Mouse (Mus musculus) heart, postnatal 0 days (tissue): ENCODE data around the gene Abhd12. TPM values are rescaled to one million over a fixed set of nuclear protein-coding genes. Genes with fewer than 3 reads are reported as not detected.

Source experiments
- ATAC-seq: fragments of 200-750 bp; cut with Nextera tagmentation; 2 replicates; pipeline ENCODE4 v1.8.0; 2017; ENCODE audit warnings: low read depth, moderate number of reproducible peaks, moderate library complexity; ENCODE audit not compliant: insufficient read depth
- DNase-seq: peaks from one replicate; pipeline ENCODE4 v3.0.0-alpha.2; 2016; ENCODE audit warnings: low spot score
- H3K27ac ChIP-seq: fragments of 300-500 bp; sonication (generic); 2 replicates; pipeline ENCODE4 v1.5.1; 2014; ENCODE audit warnings: low read depth, mild to moderate bottlenecking
- H3K27me3 ChIP-seq: fragments of 300-500 bp; sonication (generic); 2 replicates; pipeline ENCODE4 v1.6.1; 2014; ENCODE audit warnings: low read length, mixed read lengths; ENCODE audit not compliant: control insufficient read depth, insufficient read depth
- H3K36me3 ChIP-seq: fragments of 300-500 bp; sonication (generic); replicated peaks from 2 replicates; pipeline ENCODE4 v1.6.1; 2014; ENCODE audit warnings: low read length, mixed read lengths; ENCODE audit not compliant: control insufficient read depth, insufficient read depth
- H3K4me1 ChIP-seq: fragments of 300-500 bp; sonication (generic); 2 replicates; pipeline ENCODE4 v1.6.1; 2014; ENCODE audit warnings: antibody characterized with exemption; ENCODE audit not compliant: control insufficient read depth, insufficient read depth
- H3K4me2 ChIP-seq: fragments of 300-500 bp; sonication (generic); 2 replicates; pipeline ENCODE4 v1.6.1; 2014; ENCODE audit warnings: low read depth, mild to moderate bottlenecking, low read length, moderate library complexity
- H3K4me3 ChIP-seq: fragments of 300-500 bp; sonication (generic); 2 replicates; pipeline ENCODE4 v1.5.1; 2014; ENCODE audit warnings: low read depth, low read length
- H3K9ac ChIP-seq: fragments of 300-500 bp; sonication (generic); replicated peaks from 2 replicates; pipeline ENCODE4 v1.6.1; 2014; ENCODE audit warnings: low read depth, low read length, mixed read lengths
- H3K9me3 ChIP-seq: fragments of 300-500 bp; sonication (generic); replicated peaks from 2 replicates; pipeline ENCODE4 v1.6.1; 2016; ENCODE audit warnings: low read length; ENCODE audit not compliant: control insufficient read depth
- CTCF ChIP-seq: IDR thresholded peaks from 2 replicates; pipeline ENCODE4 v1.5.1; 2016; ENCODE audit warnings: antibody characterized with exemption, control low read depth, low read depth
- EP300 ChIP-seq: IDR thresholded peaks from 2 replicates; pipeline ENCODE4 v1.6.1; 2016; ENCODE audit warnings: antibody characterized with exemption, low read depth
- WGBS: fragments of 180-500 bp; shearing (Covaris S2); extraction: QIAGEN DNeasy Blood & Tissue Kit; methylation state at CpG from one replicate; pipeline ENCODE4 v1.1.7; 2014; 5-methylcytosine and 5-hydroxymethylcytosine counted together
- polyA plus RNA-seq: library from polyadenylated mRNA; unstranded; fragments of >200 nt; fragmentation: Nextera tagmentation; extraction: Ambion mirVana; gene quantifications from 2 replicates; pipeline ENCODE4 v1.2.1, GENCODE M21; 2015
- total RNA-seq: library from RNA; depleted of rRNA; stranded (reverse); fragments of >200 nt; gene quantifications from 2 replicates; pipeline ENCODE4 v1.2.3, GENCODE M21; 2014; ENCODE audit warnings: low replicate concordance

Abhd12 gene
- total and polyA plus RNA-seq, 2 experiments from 2014 or later, result 31.5 to 32.6 TPM

GRCm38 (mm10) chr2:150887370-150887769, 17.2 kb downstream of the Abhd12 start:
- DNase-seq (no peak), ATAC-seq (no peak)
- Histone ChIP-seq H3K4me1 (no peaks in the 10 kb centered on the region), H3K4me3 (no peak overlapping the region), H3K36me3 (no peaks in the 10 kb centered on the region), H3K4me2 (no peak overlapping the region), H3K27ac (no peak overlapping the region), H3K9ac (no peak overlapping the region), H3K27me3 (no peaks in the 10 kb centered on the region), H3K9me3 (no peaks in the 10 kb centered on the region)
- TF ChIP-seq CTCF, result no peak
- no peak for TF ChIP-seq EP300
- 37% methylated on average over 2 of the region's 2 CpGs for whole genome bisulfite sequencing

GRCm38 (mm10) chr2:150886315-150886714, 18.2 kb downstream of the Abhd12 start:
- Histone ChIP-seq H3K4me3 (no peak overlapping the region), H3K27me3 (no peaks in the 10 kb centered on the region), H3K9ac (no peak overlapping the region), H3K36me3 (no peaks in the 10 kb centered on the region), H3K4me2 (no peak overlapping the region), H3K4me1 (no peaks in the 10 kb centered on the region), H3K9me3 (no peaks in the 10 kb centered on the region), H3K27ac (no peak overlapping the region)
- TF ChIP-seq EP300, result no peak
- no peak for TF ChIP-seq CTCF
- ATAC-seq, result no peak
- DNase-seq, result no peak

DNA sequence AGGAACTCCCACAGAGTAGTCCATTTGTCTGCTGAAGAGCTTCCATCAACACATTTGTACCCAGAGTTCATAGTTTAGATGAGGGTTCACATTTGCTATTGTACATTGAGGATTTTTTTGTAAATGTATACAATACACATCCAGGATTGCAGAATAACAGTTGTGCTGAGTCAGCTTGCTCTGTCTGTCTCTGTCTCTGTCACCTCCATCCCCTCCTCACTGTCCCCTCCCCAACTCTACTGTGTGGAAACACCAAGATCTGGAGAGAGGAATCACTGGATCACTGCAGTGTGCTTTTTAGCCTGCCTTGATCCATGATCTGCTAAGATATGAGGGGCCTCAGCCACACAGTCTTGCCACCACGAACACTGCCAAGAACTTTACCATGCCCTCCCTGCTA, 18.7 kb downstream of the Abhd12 start:
- 82% methylated on average over 1 of the region's 1 CpGs for WGBS
- Histone ChIP-seq H3K36me3 (no peaks in the 10 kb centered on the region), H3K27ac (no peak overlapping the region), H3K4me1 (no peaks in the 10 kb centered on the region), H3K27me3 (no peaks in the 10 kb centered on the region), H3K4me2 (no peak overlapping the region), H3K9me3 (no peaks in the 10 kb centered on the region), H3K4me3 (no peak overlapping the region), H3K9ac (no peak overlapping the region)
- DNase-seq, result no peak
- no peak for ATAC-seq
- TF ChIP-seq EP300 (no peak), CTCF (no peak)

DNA sequence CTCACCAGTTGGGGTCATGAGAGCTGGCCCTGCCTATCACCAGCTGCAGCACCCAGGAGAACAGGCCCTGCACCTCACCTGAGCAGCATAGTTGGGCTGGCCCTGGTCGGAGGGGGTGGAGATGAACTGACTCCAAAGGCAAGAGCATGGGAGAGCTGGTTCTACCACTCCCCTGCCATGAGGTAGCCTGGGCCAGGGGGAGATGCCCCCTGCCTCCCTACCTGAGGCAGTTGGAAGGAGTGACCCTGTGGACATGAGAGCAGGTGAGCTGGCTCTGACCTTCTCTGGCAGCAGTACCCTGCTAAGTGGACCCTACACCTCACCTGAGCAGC, 19.8 kb downstream of the Abhd12 start:
- Histone ChIP-seq H3K27ac (no peak overlapping the region), H3K4me1 (no peaks in the 10 kb centered on the region), H3K4me2 (no peak overlapping the region), H3K27me3 (no peaks in the 10 kb centered on the region), H3K9me3 (no peaks in the 10 kb centered on the region), H3K9ac (no peak overlapping the region), H3K36me3 (no peaks in the 10 kb centered on the region), H3K4me3 (no peak overlapping the region)
- no peak for TF ChIP-seq CTCF
- no peak for TF ChIP-seq EP300
- 0 out of 2 replicates have a peak, but pooled peaks have one; percentile 33 for ATAC-seq
- DNase-seq, result no peak
- WGBS, result 88% methylated on average over 1 of the region's 1 CpGs

- TF ChIP-seq EP300 (no peak), CTCF (no peak)
- Histone ChIP-seq H3K4me2 (no peak overlapping the region), H3K36me3 (no peaks in the 10 kb centered on the region), H3K27me3 (no peaks in the 10 kb centered on the region), H3K27ac (no peak overlapping the region), H3K9me3 (no peaks in the 10 kb centered on the region), H3K4me3 (no peak overlapping the region), H3K9ac (no peak overlapping the region), H3K4me1 (no peaks in the 10 kb centered on the region)
- ATAC-seq (no peak), DNase-seq (no peak)
- 83% methylated on average over 8 of the region's 8 CpGs for WGBS
Observed at GRCm38 (mm10) chr2:150884075-150884778, 20.3 kb downstream of the Abhd12 start.

- ATAC-seq (no peak), DNase-seq (no peak)
- Histone ChIP-seq H3K27ac (no peak overlapping the region), H3K4me3 (no peak overlapping the region), H3K9me3 (no peaks in the 10 kb centered on the region), H3K9ac (no peak overlapping the region), H3K4me1 (no peaks in the 10 kb centered on the region), H3K4me2 (no peak overlapping the region), H3K27me3 (no peaks in the 10 kb centered on the region), H3K36me3 (no peaks in the 10 kb centered on the region)
- WGBS, result 90% methylated on average over 4 of the region's 4 CpGs
- no peak for TF ChIP-seq EP300
- TF ChIP-seq CTCF, result no peak
Observed at GRCm38 (mm10) chr2:150877561-150877960, 27.0 kb downstream of the Abhd12 start.
